Mouse (Mus musculus) stomach, postnatal 0 days (tissue): ENCODE results near the gene Mettl7a2.

Source experiments
- CTCF ChIP-seq: IDR thresholded peaks from 2 replicates; pipeline ENCODE4 v1.5.1; 2016; ENCODE audit warnings: antibody characterized with exemption, low read depth, mild to moderate bottlenecking, moderate library complexity
- EP300 ChIP-seq: optimal IDR thresholded peaks from 2 replicates; pipeline ENCODE3; 2016; ENCODE audit warnings: antibody characterized with exemption

DNA sequence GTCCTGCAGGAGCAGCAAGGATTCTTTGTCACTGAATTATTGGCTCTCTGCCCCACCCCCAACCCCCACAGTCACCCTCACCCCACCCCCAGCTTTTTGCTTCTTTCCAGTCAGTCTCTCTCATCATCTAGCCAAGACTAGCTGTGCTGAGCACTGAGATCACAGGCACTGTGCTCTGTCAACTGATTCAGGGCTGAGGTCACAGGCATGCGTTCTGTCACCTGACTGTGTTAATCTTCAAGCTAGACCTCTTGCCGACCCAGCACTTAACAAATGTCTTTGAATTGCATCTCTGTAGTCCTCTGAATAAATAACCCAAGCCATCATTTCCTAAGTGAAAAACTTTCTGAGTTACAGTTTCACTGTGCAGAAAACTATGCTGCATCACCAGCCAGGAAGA lies 3.5 kb upstream of the Mettl7a2 start:
- TF ChIP-seq CTCF (no peak), EP300 (no peak)
